Mouse (Mus musculus) skeletal muscle tissue, postnatal 0 days (tissue): ENCODE measurements around the gene Tgfb1i1. TPM values are rescaled to one million over a fixed set of nuclear protein-coding genes. Genes with fewer than 3 reads are reported as not detected.

Experiments used
- microRNA-seq, 2 experiments: library from miRNA; unstranded; fragments of <30 nt; microRNA quantifications; one replicate each; pipeline ENCODE4; 2016
- polyA plus RNA-seq: library from polyadenylated mRNA; unstranded; fragments of >200 nt; fragmentation: Nextera tagmentation; extraction: Ambion mirVana; gene quantifications from 2 replicates; pipeline ENCODE4 v1.2.1, GENCODE M21; 2015

The Tgfb1i1 gene
- polyA plus RNA-seq = 51.5 and 58.6 TPM in 2 replicates

DNA sequence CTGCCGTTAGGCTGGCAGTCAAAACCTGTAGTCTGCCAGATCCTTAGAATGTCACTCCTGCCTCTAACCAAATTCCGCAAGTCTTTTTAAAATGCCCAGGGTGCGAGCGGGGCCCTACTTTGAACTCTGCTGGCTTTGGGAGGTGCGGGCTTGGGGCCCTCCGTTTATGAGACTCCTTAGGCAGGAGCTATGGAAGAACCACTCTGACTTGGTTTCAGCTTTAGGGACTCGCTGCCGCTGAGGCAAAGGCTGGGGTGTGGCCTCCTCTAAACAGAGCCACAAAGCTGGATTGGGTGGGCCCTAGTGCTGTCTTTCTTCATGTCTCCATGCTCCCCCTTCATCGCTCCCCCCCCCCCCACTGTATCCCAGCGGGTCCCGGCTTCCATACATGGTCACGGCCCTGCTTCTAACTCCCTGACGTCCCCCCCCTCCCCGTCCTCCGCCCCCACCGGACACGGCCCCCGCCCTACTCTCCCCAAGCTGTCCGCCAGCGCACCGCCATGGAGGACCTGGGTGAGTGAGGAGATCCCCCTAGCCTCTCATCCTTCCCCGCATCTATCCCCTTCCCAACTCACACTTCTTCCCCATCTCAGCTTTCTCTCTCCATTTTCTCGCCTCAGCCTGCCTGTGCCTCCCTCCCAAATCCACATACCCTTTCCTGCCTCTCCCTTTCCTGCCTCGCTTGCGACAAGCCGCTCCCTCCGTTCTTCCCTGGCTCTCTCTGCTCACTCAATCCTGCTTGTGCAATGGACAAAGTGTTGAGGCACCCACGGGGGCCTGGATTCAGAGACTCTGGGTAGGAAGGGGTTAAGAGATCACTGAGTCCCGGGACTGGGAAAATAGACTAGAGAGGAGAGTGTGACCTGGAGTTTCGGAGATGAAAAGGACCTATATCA is at the start of gene Tgfb1i1:
Tgfb1i1 (plus strand) TSS at position 317 of the 896 bp plus-strand sequence.

GRCm38 (mm10) chr7:128206152-128206551 is 40.5 kb upstream of the Tgfb1i1 start, which contains the start of gene Cox6a2:
Cox6a2 (minus strand) TSS chr7:128206387.

DNA sequence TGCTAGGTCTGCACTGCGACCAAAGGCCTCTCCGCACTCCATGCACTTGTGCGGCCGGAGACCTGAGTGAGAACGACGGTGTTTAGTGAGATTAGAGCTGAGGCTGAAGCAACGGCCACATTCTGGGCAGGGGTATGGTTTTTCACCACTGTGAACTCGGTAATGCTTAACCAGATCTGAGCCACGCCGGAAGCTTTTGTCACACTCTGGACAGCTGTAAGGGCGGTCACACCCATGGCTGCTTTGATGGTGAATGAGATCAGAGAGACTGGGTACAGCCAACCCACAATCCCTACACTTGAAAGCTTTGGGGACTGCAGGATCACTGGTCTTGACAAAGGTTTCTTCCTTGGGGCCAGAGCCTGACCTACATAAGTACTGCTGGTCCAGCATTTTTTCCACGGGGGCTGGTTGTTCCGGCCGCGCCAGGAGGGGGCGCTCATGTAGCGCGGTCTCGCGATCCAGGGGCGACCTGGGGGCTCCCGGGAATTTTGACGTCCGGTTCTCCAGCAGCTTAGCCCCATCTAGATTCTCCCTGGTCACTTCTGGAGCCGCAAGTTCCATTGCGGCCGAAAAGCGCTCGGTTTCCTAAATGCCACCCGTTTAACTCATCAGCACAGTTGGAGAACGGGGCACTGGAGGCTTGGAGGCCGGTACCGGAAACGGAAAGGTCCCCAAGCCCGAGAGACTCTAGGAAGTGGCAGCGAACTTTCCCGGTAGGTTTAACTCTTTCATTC is 9.6 kb upstream of the Tgfb1i1 start, which contains the start of gene Armc5:
Armc5 (plus strand) TSS at position 487 of the 737 bp plus-strand sequence.

GRCm38 (mm10) chr7:128237927-128238778 is 8.5 kb upstream of the Tgfb1i1 start, which contains the start of gene 9130023H24Rik:
9130023H24Rik (minus strand) TSS chr7:128238031.

DNA sequence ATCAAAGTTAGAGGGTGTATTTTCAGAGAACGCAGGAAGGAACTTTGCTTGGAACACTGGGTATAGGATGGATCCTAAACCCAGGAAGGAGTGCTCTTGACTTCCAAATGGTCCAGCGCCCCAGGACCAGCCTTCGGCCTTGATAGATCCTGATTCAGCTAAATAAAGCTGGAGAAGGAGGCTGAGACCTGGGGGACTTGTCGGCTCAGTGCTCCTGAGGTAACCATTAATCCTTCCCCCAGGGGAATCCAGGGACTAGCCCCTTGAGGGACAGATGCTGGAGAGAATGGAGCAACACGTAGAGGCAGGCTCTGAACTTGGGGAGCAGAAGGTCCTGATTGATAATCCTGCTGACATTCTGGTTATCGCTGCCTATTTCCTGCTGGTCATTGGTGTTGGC is 18.8 kb downstream of the Tgfb1i1 start, which contains the start of gene Slc5a2:
Slc5a2 (plus strand) TSS at position 247 of the 400 bp plus-strand sequence.

DNA sequence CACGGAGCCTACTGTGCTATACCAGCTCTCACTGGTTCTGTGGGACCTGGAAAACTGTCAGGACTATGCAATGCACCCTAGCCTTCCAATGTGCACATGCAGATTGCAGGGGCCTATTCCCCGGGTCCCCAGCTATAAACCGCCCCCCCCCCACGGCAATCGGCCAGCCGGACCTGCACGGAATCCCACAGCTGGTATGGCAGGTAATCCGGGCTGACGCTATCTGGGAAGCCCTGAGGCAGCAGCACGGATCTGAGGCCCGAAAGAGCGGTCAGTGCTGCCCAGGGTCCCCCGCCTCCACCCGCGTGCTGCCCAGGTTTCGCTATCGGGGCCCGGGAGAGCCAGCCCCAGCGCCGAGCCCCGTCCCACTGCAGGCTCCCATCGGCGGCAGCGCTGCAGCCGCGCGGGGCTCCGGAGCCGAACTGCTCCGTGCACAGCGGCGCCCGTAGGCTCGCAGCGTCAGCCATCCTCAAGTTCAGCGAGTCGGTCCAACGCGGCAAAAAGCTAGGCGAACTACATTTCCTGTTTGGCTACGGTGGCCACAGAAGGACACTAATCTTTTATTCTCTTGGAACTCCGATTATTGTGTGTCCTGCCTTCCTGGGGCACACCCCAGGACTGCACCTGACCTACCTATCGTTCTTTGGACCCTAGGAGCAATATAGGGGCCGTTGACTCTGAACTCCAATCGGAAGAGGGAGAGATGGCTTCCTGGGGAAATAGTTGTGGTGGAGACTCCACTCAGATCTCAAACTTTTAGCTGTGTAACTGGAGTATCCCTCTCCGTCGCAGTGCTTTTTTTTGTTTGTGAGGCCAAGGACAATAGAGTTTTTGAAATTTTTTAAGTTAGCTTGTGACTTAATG is 51.2 kb downstream of the Tgfb1i1 start, which contains the start of gene BC017158:
BC017158 (minus strand) TSS at position 554 of the 864 bp plus-strand sequence.

Small RNA genes within 50 kb of the gene (microRNA-seq; reads per million reads assigned to microRNA genes)
- gene Mir3103 = 0 to 0.30 reads per million in 2 experiments

Other genes starting within 250 kb of the Tgfb1i1 start
- 49.1 and 51.6 TPM in 2 replicates for gene Trim72, start 242.9 kb upstream of the Tgfb1i1 start, polyA plus RNA-seq
- gene Itgam, start 184.2 kb upstream of the Tgfb1i1 start, polyA plus RNA-seq = 1.7 TPM in 2 replicates
- gene Gm49368, start 184.1 kb upstream of the Tgfb1i1 start, polyA plus RNA-seq = not detected in 2 replicates
- gene Itgax, start 117.3 kb upstream of the Tgfb1i1 start, polyA plus RNA-seq = 0.04 and 0.05 TPM in 2 replicates
- gene Itgad, start 92.4 kb upstream of the Tgfb1i1 start, polyA plus RNA-seq = 0.21 and 0.32 TPM in 2 replicates
- gene Cox6a2, start 40.4 kb upstream of the Tgfb1i1 start, polyA plus RNA-seq = 1,575 and 2,022 TPM in 2 replicates
- gene Armc5, start 9.5 kb upstream of the Tgfb1i1 start, polyA plus RNA-seq = 7.5 and 8.2 TPM in 2 replicates
- 3.0 and 3.6 TPM in 2 replicates for gene 9130023H24Rik, start 8.8 kb upstream of the Tgfb1i1 start, polyA plus RNA-seq
- gene Slc5a2, start 18.8 kb downstream of the Tgfb1i1 start, polyA plus RNA-seq = 0.14 TPM in 1 of 2 replicates, not detected in the other
- 7.9 and 11.3 TPM in 2 replicates for gene BC017158, start 51.4 kb downstream of the Tgfb1i1 start, polyA plus RNA-seq
- 11.3 and 13.4 TPM in 2 replicates for gene Rgs10, start 171.9 kb downstream of the Tgfb1i1 start, polyA plus RNA-seq
- gene Tial1, start 214.9 kb downstream of the Tgfb1i1 start, polyA plus RNA-seq = 14.1 and 15.7 TPM in 2 replicates